9 mouse cellular contexts compared by ENCODE assay signal in genomic region chr2:162864571-162864970, GRCm38 (mm10).
DNase-seq lines count a peak whose midpoint lies in the region; ATAC-seq lines count a peak whose summit lies in the region.
"Had no signal": no experiment of that assay in that cellular context is flagged by ENCODE, and none has a peak within 500 bp of the region (broad histone marks: within the 10 kb centered on the region; RNA-seq: fewer than 3 reads in every experiment).

No protein-coding gene starts in this region.

- WGBS in hindbrain, embryonic 14.5 days = 70% methylated on average over 1 of the region's 1 CpGs
- 61% methylated on average over 1 of the region's 1 CpGs for WGBS in hindbrain, embryonic 16.5 days
- 73% methylated on average over 1 of the region's 1 CpGs for WGBS in forebrain, embryonic 16.5 days

- no peaks in the 10 kb centered on the region for H3K9me3 ChIP-seq in hindbrain, embryonic 14.5 days (ENCODE audit: control insufficient read depth, low read length)
- H3K9me3 ChIP-seq in hindbrain, embryonic 16.5 days (ENCODE audit: control insufficient read depth, low read length) = no peaks in the 10 kb centered on the region
- no peaks in the 10 kb centered on the region for H3K9me3 ChIP-seq in forebrain, embryonic 16.5 days (ENCODE audit: control insufficient read depth, low read length)
- H3K9me3 ChIP-seq: limb, embryonic 12.5 days had no signal

- H3K27me3 ChIP-seq in hindbrain, embryonic 14.5 days (ENCODE audit: control insufficient read depth, insufficient read depth, low read length) = no peaks in the 10 kb centered on the region
- H3K27me3 ChIP-seq in hindbrain, embryonic 16.5 days (replicated peaks; ENCODE audit: control insufficient read depth, insufficient read depth, low read length) = no peaks in the 10 kb centered on the region; the same call in 1 of the 2 replicates
- H3K27me3 ChIP-seq in forebrain, embryonic 16.5 days (replicated peaks; ENCODE audit: control insufficient read depth, insufficient read depth, low read length) = peaks cover 8% of the 10 kb centered on the region

- H3K9ac ChIP-seq in hindbrain, embryonic 14.5 days = no peak overlapping the region
- no peak overlapping the region for H3K9ac ChIP-seq in hindbrain, embryonic 16.5 days (ENCODE audit: low read depth, low read length)
- no peak overlapping the region for H3K9ac ChIP-seq in forebrain, embryonic 16.5 days (replicated peaks; ENCODE audit: low read depth, low read length)
- H3K9ac ChIP-seq: limb, embryonic 12.5 days had no signal

- H3K4me3 ChIP-seq in hindbrain, embryonic 14.5 days (replicated peaks; ENCODE audit: low read length) = no peak overlapping the region
- H3K4me3 ChIP-seq in hindbrain, embryonic 16.5 days (ENCODE audit: low read length) = no peak overlapping the region
- no peak overlapping the region for H3K4me3 ChIP-seq in forebrain, embryonic 16.5 days (replicated peaks; ENCODE audit: low read length)
- H3K4me3 ChIP-seq: limb, embryonic 12.5 days had no signal

- no peak for ATAC-seq in hindbrain, embryonic 14.5 days (ENCODE audit: low FRiP score)
- ATAC-seq in hindbrain, embryonic 16.5 days = no peak
- no peak for ATAC-seq in forebrain, embryonic 16.5 days

- H3K4me2 ChIP-seq in hindbrain, embryonic 14.5 days (replicated peaks) = no peak overlapping the region
- H3K4me2 ChIP-seq in hindbrain, embryonic 16.5 days (ENCODE audit: low read length) = no peak overlapping the region
- H3K4me2 ChIP-seq in forebrain, embryonic 16.5 days (ENCODE audit: low read length) = no peak overlapping the region
- H3K4me2 ChIP-seq: limb, embryonic 12.5 days had no signal

- peak; percentile 47 for DNase-seq in hindbrain, embryonic 14.5 days (ENCODE audit: low spot score)
- DNase-seq in right cerebral cortex, postnatal 4 days = peak; percentile 30
- no peak for DNase-seq in right cerebral cortex, postnatal 36 days (ENCODE audit: low spot score in 2 of 2)
- DNase-seq in kidney, adult 8-10 months = peak; percentile 89 to 94
- DNase-seq in layer of hippocampus, postnatal 25 days (ENCODE audit: extremely low spot score in 1 of 2, low spot score in 1 of 2) = no peak
- DNase-seq: cerebellum, postnatal 36 days had no signal

- no peaks in the 10 kb centered on the region for H3K36me3 ChIP-seq in hindbrain, embryonic 14.5 days (replicated peaks; ENCODE audit: control insufficient read depth, insufficient read depth)
- no peaks in the 10 kb centered on the region for H3K36me3 ChIP-seq in hindbrain, embryonic 16.5 days (ENCODE audit: control insufficient read depth, insufficient read depth, low read length)
- no peaks in the 10 kb centered on the region for H3K36me3 ChIP-seq in forebrain, embryonic 16.5 days (ENCODE audit: control insufficient read depth, insufficient read depth)
- H3K36me3 ChIP-seq: limb, embryonic 12.5 days had no signal

- H3K4me1 ChIP-seq in hindbrain, embryonic 14.5 days (replicated peaks; ENCODE audit: control insufficient read depth, insufficient read depth, low read length) = no peaks in the 10 kb centered on the region; the same call in 1 of the 2 replicates
- H3K4me1 ChIP-seq in hindbrain, embryonic 16.5 days (ENCODE audit: control insufficient read depth, insufficient read depth, low read depth, low read length) = peaks cover 10% of the 10 kb centered on the region
- H3K4me1 ChIP-seq in forebrain, embryonic 16.5 days (replicated peaks; ENCODE audit: control insufficient read depth, insufficient read depth, low read length) = peaks cover 11% of the 10 kb centered on the region

- no peak overlapping the region for H3K27ac ChIP-seq in hindbrain, embryonic 14.5 days
- no peak overlapping the region for H3K27ac ChIP-seq in hindbrain, embryonic 16.5 days (ENCODE audit: low read depth, low read length)
- no peak overlapping the region for H3K27ac ChIP-seq in forebrain, embryonic 16.5 days (ENCODE audit: low read length)
- H3K27ac ChIP-seq: limb, embryonic 12.5 days had no signal

Comparison
In these comparisons a context has a peak if more than half of its experiments do, and no peak if none do; other contexts are left out.
1. DNase-seq: peak in hindbrain, embryonic 14.5 days (single experiment), right cerebral cortex, postnatal 4 days (single experiment) and kidney, adult 8-10 months (2 of 2); none in right cerebral cortex, postnatal 36 days (0 of 2) and layer of hippocampus, postnatal 25 days (0 of 2).